Mouse (Mus musculus) frontal cortex, adult (tissue): ENCODE data around the gene Rnf214.

Experiments used
- ATAC-seq: cut with Nextera tagmentation; 2 replicates; pipeline ENCODE4 v1.9.2; 2017; ENCODE audit warnings: mild to moderate bottlenecking, moderate library complexity, mixed read lengths; ENCODE audit not compliant: low TSS enrichment

The Rnf214 gene

DNA sequence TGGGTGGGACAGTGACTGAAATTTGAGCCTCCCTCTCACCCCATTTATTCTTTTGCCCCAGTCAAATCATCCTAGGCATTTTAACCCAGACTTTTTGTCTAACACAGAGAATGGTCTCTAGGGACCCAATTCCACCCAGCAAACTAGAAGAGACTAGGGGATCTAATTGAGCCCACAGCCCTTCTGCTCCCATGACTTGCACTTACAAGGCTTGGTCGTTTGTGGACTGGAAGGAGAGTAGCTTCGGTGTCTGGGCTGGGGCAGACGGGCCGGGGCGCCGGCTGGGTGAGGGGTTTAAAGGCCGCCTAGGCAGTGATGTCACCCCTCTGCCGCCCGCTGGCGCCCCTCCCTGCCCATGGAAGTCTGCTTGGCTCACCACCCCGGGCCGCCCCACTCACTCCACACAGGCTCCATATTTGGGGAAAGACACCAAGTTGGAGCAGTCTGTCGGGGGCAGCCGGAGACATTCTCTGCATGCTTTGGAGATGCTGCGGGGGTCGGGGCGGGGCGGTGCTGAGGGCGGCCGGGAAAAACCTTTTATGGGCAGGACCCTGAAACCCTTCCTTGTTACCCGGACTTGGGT, 29.0 kb upstream of the Rnf214 start, which contains the start of gene Tagln:
Gene Tagln, minus strand, starts transcription at position 431 of the 583 bp plus-strand sequence.
- ATAC-seq: no peak

DNA sequence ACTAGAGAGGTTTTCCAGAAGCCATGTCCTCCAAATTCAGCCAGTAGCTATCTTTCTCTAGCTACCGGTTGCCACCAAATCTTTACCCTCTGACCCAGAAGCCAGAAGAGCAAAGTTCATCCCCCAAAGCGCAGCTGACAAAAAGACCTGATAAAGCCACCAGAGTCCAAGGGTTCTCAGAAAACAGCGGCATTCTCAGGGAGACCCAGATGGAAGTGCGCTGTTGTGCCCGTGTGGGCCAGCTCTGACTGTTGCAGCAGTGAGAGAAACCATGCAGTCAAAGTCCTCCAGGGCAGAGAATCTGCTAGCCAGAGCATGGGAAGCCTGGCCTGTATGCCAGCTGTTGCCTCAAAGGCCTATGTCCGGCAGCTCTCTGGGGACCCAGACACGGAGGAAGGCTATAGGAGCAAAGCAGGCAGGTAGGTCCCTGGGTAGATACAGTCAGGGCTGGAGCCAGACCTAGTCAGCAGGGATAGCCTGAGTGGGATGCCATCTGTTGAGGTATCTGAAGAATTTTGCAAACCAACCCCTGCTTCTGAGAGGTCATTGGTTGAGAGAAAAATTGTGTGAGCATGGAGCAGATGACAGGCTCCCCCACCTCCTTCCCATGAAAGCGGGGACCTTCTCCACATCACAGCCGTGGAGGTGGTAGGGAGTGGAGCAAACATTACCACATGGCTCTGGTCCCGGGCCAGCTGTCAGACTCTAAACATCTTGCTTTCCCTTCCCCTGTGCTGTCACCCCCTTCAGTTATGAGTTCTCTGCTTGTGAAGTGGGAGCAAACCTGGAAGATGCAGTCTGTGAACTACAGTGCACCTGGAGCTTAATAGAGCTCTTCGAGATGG, 26.1 kb upstream of the Rnf214 start:
- ATAC-seq: peak; percentile 64

DNA sequence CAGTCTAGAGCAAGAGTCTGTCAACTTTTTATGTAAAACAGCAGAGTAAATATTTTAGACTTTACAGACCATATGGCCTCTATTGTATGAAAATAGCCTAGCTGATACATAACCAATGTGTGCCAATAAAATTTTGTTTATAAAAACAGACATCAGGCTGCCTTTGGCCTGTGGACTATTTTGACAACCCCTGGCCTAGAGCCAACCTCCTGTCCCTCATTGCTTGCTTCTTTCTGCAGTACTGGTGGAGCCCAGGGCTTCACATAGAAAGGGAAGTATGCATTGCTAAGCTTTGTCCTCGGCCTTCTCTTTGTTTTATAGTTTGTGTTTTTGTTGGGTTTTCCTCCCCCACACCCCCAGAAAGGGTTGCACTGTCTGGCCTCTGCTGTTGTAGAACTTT, 25.2 kb upstream of the Rnf214 start:
- no peak for ATAC-seq

DNA sequence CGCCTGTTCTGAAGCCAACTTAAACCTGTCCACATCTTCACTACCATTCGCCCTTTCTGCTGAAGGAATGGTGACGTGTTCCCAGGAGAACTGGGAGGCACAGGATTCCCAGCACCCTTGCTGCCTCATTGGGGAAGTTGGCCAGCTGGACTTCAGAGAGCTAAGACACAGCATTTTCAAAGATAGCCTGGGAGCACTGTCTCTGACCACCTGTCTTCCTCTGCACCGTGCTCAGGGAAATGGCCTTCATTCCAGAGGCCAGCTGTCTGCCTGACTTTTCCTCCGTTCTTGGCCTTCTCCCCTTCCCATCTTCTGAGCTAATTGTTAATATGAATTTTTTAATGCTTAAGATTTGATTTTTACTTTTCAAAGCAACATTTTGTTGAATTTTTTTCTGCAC, 22.6 kb upstream of the Rnf214 start:
- ATAC-seq: no peak

DNA sequence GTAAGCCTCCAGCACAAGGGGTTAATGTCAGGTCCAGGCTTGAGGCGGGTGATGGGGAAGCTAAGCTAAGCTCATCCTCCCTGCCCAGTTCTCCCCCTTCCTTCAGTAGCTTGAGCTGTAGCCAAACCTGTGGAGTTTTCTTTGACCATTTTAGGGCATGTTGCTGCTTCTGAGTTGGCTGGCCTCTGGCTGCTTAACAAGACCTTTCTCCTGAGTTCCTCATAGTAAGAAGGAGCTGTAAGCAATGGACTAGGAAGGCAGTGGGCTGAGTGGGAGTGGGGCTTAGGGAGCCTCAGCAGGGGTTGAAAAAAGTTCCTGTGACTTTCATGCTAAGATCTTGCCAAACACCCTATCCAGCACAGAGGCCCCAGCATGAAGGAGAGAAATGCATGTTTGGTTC, 13.2 kb upstream of the Rnf214 start:
- no peak for ATAC-seq

DNA sequence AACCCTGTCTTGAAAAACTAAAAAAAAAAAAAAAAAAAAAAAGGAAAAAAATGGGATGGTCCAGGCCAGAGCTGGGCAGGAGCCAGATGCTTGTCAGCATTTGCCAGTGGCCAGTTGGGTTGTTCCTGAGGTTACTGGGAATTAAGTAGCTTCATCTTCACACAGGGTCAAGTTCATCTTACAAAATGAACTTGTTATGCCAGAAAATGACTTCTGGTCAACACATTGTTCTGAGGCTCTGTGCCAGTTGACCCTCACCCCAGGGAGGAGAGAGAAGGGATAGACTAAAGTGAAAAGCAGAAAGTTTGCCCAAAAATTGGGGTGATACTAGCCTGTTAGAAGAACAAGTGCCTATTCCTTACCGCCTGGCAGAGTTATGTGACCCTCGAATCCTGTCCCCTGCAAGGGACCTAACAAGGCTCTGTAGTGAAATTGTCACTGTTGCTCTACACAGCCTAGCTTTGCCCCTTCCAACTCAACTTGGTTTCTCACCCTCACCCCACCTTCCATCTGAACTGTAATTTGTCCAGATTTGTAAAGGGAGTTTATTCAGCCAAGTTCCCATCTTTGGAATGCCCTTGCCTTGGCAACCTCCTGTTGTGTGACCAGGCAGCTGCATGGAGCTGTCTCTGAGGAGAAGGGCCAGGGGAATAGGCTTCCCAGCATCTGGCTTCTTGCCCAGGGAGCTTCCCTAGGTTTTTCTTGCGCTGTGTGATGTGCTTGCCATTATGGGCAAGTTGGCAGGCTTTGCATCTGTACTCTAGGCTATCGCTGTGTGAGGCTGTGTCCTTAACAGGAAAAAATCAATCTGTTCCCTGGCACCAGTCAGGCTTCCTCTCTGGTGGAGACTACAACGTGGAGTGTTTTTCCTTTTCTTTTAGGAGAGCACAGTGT, 10.6 kb upstream of the Rnf214 start:
- ATAC-seq: peak; percentile 69

DNA sequence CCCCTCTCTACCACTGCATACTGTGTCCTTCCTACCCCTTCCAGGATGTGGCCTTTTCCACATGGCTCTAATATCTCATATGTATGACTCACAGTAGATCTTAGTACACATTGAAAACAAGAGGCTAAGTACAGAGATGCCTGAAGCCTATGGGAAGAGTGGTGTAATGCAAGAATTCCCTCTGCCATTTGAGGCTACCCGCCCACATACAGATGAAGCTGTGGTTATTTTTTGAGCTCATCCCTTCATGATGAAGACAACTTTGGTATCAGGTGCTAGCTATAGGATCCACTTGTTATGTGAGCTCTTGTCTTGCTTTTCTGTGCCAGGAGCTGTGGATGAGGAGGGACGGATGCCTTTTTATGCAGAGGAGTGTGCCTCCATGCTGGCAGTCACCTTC, 8.9 kb upstream of the Rnf214 start:
- peak; percentile 70 for ATAC-seq

DNA sequence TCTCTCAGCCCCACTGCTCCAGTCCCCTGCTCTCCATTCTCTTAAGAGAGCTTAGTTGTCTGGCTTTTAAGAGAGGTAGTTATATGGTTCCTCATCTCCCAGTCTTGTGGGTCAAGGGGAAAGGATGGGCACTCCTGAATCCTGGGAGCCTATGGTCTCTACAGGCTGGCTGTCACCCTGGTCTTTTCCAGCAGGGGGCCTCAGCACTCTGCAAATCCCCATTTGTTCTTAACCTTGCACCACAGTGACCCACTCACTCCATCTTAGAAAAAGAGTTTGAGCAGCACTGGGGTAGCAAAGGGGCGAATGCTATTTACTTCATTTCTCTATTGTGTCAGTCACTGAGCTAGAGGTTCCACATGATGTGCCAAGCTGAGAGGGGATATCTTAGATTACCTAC, 5.0 kb upstream of the Rnf214 start:
- no peak for ATAC-seq

DNA sequence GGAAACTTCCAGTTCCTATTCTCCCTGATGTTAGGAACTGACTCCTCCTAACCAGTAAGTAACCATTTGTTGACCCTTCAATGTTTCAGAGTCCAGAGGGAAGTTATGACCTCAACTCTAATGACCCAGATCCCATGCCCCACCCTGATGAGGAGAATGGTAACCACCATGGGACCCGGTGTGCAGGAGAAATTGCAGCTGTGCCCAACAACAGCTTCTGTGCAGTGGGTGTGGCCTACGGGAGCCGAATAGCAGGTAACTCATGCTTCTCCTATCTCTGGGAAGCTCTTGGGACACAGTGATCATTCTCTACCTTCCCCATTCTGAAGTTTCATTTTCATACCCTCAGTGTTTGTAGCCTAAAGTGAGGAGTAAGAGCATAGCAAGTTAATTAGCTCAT, 4.3 kb upstream of the Rnf214 start:
- no peak for ATAC-seq

DNA sequence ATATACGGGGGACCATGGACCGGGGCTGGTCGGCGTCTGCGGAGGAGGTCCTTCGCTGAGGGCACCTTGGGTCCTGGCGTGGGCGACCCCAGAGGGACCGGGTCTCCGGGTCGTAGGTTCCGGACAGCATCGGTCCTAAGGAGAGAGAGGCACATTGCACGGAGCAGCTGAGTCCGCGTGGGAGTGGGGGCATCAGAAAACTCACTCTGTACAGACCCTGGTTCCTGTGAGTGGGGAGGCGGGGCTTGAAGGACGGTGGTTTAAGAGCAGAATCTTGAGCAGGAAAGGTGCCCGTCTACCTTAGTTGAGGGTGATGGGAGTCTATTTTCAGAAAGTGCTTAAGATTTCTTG, 342 bp upstream of the Rnf214 start:
- peak; percentile 13 for ATAC-seq

DNA sequence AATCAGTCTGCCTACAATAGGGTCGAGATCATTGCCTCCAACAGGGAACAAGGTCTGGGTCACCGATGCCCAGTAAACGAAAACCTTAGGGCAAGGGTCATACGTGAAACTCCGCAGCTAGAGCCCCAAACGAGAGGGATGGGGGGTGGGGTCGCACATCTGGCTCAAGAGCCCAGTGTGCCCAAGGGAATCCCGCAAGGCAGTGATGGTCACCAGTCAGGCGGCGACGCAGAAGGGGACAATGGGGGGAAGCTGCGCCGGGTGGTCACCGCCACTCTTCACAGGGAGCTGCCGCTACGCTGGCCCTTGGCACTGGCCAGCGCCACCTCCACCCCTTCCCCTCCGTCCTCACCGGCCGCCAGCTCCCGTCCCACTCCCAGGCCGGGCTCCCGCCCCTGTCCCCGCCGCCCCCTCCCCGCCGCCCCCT, 887 bp downstream of the Rnf214 start:
- no peak for ATAC-seq

DNA sequence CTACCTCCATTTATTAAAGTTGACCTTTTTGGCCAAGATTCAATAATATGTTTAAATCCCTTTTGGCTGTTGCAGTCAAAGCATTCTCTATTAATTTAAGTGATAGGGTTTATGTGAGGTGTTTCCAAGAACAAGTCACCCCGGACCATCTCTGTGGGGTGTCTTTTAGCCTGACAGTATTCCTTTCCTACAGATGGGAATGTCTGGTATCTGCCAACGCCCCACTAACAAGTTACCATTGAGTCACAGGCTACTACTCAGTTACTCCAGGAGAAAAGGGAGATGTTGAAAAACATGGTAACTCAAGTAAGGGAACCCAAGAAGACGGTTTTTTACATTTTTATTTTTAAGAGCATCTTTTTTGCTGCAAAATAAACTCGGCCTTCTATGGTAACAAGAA, 1.5 kb downstream of the Rnf214 start:
- ATAC-seq: no peak

DNA sequence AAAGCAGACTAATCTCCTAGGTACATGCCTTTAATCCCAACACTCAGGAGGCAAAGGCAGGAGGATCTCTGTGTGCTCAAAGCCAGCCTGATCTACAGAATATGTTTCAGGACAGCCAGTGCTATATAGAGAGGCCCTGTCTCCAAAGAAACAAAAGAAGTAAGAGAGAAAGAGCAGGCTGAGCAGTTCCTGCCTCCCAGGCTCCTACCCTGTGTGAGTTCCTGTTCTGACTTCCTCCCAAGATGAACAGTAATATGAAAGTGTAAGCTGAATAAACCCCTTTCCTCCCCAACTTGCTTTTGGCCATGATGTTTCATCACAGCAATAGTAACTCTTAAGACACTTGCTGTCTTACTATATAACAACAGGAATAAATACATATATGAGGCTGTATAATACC, 13.0 kb downstream of the Rnf214 start:
- ATAC-seq: no peak

DNA sequence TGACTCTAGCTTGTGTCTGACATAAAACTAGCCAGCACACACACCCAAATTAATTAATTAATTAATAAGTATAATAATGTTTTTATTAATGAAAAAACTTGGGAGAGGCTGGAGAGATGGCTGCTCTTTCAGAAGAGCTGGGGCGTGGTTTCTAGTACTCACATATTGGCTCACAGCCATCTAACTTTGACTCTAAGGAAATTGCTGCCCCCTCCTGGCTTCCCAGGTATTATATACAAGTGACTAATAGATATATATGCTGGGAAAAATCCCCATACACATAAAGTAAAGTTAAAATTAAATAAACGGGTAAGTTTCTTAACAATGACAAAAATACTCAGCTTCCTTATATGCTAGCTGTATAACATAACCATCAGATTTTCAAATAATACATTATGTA, 28.8 kb downstream of the Rnf214 start:
- no peak for ATAC-seq

DNA sequence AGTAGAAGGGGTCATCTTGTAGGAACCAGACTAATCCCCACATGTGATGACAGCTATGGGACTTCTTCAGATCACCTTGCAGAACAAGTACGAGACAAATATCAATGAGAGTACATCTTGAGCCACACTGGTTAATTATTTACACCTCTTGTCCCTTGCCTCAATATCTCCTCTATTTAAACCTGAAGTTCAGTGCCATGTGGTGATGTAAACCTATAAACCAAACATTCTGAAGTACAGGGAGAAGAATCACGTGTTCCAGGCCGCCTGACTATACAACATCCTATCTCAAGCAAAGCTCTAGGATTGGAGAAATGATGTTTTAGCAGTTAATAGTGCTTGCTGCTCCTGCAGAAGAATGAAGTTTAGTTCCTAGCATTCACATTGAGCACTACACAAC, 36.4 kb downstream of the Rnf214 start:
- ATAC-seq: no peak

DNA sequence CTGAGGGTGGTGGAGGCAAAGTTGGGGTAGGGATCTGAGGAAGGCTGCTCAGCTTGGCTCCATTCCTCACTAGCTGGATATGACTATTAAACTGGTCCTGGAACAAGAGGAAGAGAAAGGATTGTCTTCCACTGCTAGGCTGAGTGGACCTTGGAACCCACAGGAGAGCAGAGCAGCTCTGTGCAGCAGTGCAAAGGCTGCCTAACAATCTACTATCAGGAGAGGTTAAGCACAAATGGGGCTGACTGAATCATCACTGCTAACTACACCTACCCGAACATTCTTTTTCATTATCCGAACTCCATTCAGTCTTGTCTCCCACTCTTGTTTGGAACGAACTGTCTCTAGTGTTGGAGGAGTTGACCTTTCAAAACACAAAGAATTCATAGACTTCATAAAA, 37.5 kb downstream of the Rnf214 start:
- no peak for ATAC-seq

DNA sequence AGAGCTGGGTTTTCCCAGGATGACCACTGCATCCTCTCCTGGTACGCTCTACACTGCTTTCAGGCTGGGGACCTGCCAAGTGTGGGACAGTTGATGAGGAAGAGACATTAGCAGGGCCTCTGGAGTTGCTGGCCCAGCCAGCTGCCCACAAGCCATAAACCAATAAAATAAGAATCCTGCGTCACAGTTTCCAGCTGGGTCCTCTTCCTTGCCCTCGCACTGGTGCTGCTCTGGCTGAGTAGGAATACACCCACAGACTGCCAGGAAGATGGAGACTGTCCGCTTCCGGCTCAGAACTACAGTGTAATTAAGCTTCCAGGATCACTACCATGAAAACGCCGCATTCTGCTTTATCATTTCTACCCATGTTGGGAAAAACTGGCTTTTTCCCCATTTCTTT, 44.9 kb downstream of the Rnf214 start:
- ATAC-seq: peak; percentile 51; the same call in 1 of the 2 replicates

DNA sequence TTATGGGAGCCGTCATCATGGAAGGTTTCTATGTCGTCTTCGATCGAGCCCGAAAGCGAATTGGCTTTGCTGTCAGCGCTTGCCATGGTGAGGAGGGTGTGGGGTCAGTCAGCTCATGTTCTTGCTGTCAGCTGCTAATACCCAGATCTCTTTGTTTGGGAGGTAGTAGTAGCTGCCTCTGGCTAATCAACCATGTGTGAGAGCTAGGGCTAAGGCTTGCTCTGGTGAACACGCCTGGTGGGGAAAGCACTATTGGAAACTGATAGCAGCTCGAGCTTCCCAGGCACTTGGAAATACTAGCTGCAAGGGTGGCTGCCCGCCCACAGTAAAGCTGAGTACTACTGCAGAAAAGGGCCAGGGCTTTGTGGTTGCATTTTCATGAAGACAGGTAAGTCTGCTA, 47.3 kb downstream of the Rnf214 start:
- no peak for ATAC-seq

DNA sequence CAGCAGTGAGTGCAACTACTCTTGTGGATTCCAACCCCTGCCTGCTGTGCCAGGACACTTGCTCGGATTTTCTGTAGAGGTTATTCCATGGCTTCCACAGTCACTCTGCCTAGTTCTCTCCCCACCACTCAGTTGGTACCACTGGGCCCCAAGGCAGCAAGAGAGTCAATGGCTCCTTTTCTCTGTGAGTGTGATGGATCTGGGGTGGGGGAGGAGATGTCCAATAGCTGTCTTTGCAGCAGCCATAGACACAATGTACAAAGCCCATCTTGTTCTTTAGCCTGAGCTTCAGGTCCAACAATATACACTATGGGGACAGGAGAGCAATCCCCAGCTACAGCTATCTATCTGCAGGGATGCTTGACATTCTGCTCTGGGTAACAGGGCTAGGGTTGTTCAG, 52.6 kb downstream of the Rnf214 start:
- no peak for ATAC-seq

DNA sequence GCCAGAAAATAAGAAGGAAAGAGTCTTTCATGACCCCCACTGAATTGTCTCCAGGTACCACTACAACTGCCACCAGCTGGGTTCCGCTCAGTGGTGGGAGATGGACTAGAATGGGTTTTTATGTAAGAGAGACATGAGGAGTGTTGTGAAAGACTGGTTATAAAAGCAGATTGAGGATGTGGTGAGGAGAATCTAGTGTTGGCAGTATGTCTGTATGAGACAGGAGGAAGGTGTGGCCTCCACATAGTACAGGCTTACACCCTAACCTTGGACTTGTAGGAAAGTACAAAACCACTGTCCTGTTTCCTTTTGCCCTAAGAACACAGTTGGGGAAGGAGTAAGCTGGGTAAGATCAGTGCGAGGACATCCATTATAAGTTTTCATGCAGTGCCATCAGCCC, 53.0 kb downstream of the Rnf214 start:
- ATAC-seq: no peak

DNA sequence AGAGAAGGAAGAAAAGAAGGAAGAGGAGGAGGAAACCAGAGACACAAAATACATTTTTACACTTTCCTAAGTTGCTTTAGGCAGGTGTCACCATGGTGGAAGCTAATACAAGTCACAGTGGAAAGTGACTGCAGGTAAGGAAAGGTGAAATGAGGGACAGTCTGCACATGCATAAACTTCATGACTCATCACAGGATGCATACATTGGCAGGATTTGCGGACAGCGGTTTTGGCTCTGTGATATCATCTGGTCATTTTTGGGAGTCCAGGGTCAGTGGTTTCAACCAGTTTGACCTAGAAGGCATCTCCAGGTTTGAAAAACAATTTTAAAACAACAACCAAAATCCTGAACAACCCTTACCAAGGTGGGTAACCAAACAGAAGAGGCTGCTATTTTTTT, 54.9 kb downstream of the Rnf214 start:
- no peak for ATAC-seq

DNA sequence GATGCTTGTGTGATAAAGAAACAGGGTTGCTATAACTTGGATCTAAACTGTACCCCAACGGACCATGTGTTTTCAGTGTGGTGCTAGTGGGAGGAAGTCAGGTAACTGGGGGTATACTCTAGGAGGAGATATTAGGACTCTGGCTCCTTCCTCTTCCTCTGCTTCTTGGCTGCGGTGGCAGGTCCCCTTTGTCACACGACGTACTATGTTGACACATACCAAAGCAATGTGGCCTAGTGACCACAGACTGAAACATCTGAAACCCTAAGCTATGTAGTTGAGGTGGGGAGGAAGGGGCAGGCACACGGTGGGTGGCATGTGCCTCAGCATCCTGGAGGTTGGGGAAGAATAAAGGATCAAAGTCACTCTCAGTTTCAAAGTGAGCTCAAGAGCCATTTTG, 55.4 kb downstream of the Rnf214 start:
- ATAC-seq: no peak
